Mouse (Mus musculus) midbrain, postnatal 0 days (tissue): Measurements from ENCODE around the gene Scd1. TPM values are rescaled to one million over a fixed set of nuclear protein-coding genes. Genes with fewer than 3 reads are reported as not detected.

ENCODE experiments used
- ATAC-seq: fragments of 200-750 bp; cut with Nextera tagmentation; 2 replicates; pipeline ENCODE4 v1.8.0; 2017; ENCODE audit warnings: moderate number of reproducible peaks, mild to moderate bottlenecking, moderate TSS enrichment, moderate library complexity; ENCODE audit not compliant: low FRiP score
- DNase-seq: peaks from one replicate; pipeline ENCODE4 v3.0.0-alpha.2; 2015; ENCODE audit warnings: low spot score
- H3K27ac ChIP-seq: fragments of 300-500 bp; sonication (generic); 2 replicates; pipeline ENCODE4 v1.5.1; 2014; ENCODE audit warnings: low read depth, mild to moderate bottlenecking, low read length, mixed read lengths
- H3K27me3 ChIP-seq: fragments of 300-500 bp; sonication (generic); 2 replicates; pipeline ENCODE4 v1.6.1; 2014; ENCODE audit warnings: low read length, control low read depth, mixed read lengths; ENCODE audit not compliant: insufficient read depth
- H3K36me3 ChIP-seq: fragments of 300-500 bp; sonication (generic); 2 replicates; pipeline ENCODE4 v1.6.1; 2014; ENCODE audit warnings: low read length, control low read depth, mixed read lengths; ENCODE audit not compliant: insufficient read depth
- H3K4me1 ChIP-seq: fragments of 300-500 bp; sonication (generic); 2 replicates; pipeline ENCODE4 v1.6.1; 2014; ENCODE audit warnings: mild to moderate bottlenecking, control low read depth, antibody characterized with exemption, low read length, mixed read lengths; ENCODE audit not compliant: insufficient read depth
- H3K4me2 ChIP-seq: fragments of 300-500 bp; sonication (generic); 2 replicates; pipeline ENCODE4 v1.6.1; 2014; ENCODE audit warnings: low read depth, mild to moderate bottlenecking, low read length, mixed read lengths; ENCODE audit not compliant: poor library complexity, severe bottlenecking
- H3K4me3 ChIP-seq: fragments of 300-500 bp; sonication (generic); 2 replicates; pipeline ENCODE4 v1.5.1; 2014; ENCODE audit warnings: low read depth, mild to moderate bottlenecking, low read length, moderate library complexity
- H3K9ac ChIP-seq: fragments of 300-500 bp; sonication (generic); replicated peaks from 2 replicates; pipeline ENCODE4 v1.6.1; 2014; ENCODE audit warnings: mild to moderate bottlenecking, low read length, moderate library complexity, mixed read lengths; ENCODE audit not compliant: poor library complexity, severe bottlenecking
- H3K9me3 ChIP-seq: fragments of 300-500 bp; sonication (generic); 2 replicates; pipeline ENCODE4 v1.6.1; 2016; ENCODE audit warnings: low read length, control low read depth
- CTCF ChIP-seq: IDR thresholded peaks from 2 replicates; pipeline ENCODE4 v1.5.1; 2016; ENCODE audit warnings: antibody characterized with exemption, mild to moderate bottlenecking
- WGBS: fragments of 180-500 bp; shearing (Covaris S2); extraction: QIAGEN DNeasy Blood & Tissue Kit; methylation state at CpG from one replicate; pipeline ENCODE4 v1.1.7; 2014; 5-methylcytosine and 5-hydroxymethylcytosine counted together
- polyA plus RNA-seq: library from polyadenylated mRNA; unstranded; fragments of >200 nt; fragmentation: Nextera tagmentation; extraction: Ambion mirVana; gene quantifications from 2 replicates; pipeline ENCODE4 v1.2.1, GENCODE M21; 2015
- total RNA-seq: library from RNA; depleted of rRNA; stranded (reverse); fragments of >200 nt; gene quantifications from 2 replicates; pipeline ENCODE4 v1.2.3, GENCODE M21; 2014; rRNA removed

Gene Scd1
- total RNA-seq (38.5 and 42.3 TPM in 2 replicates), polyA plus RNA-seq (7.1 and 7.5 TPM in 2 replicates)

DNA sequence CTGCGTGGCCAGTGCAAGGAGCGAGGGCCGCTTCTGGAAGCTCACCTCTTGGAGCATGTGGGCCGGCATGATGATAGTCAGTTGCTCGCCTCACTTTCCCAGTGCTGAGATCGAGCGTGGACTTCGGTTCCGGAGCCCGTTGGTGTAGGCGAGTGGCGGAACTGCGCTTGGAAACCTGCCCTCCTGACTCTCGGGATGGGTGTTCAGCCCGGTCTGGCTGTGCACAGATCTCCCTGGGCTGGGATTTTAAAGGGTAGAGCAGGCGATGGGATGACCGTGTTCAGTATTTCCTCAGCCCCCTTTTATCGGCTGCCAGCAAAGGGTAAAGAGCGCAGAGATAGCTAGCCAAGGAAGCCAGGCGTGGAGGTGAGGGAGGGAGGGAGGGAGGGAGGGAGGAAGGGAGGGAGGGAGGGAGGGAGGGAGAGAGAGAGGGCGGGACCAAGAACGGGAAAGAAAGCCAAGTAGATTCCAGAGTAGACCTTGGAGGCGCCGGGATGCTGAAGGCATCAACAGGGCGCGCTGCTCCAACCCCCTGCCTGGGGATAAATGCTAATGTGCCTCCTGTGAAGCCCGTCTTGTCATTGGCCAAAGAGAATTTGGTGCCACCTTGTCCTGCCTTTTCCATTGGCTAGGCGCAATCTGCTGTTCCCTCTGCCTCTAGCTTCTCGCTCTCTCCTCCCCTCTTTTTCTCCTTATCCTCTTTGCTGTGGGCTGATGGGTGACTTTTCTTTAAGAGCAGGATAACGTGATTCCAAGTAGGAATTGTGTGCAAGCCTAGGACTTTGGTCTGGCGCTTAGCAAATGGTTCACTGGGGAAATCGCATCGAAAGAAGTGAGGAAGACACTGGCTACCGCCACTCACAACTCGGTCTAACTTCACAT lies at the start of gene Scd1:
Gene Scd1 (minus strand): TSS at position 539 of the 882 bp plus-strand sequence.
- 1% methylated on average over 33 of the region's 35 CpGs for WGBS
- Histone ChIP-seq H3K27me3 (no peaks in the 10 kb centered on the region), H3K36me3 (peaks cover 7% of the 10 kb centered on the region; the same call in 1 of the 2 replicates), H3K9me3 (no peaks in the 10 kb centered on the region), H3K4me3 (peak within 1 kb of the TSS; percentile 52), H3K4me2 (peak within 1 kb of the TSS; percentile 86), H3K4me1 (peaks cover 11% of the 10 kb centered on the region; the same call in 1 of the 2 replicates), H3K9ac (peak within 1 kb of the TSS; percentile 45), H3K27ac (peak within 1 kb of the TSS; percentile 44; the same call in 1 of the 2 replicates)
- peak; percentile 91 for ATAC-seq
- TF ChIP-seq CTCF: no peak
- peak; percentile 90 for DNase-seq

DNA sequence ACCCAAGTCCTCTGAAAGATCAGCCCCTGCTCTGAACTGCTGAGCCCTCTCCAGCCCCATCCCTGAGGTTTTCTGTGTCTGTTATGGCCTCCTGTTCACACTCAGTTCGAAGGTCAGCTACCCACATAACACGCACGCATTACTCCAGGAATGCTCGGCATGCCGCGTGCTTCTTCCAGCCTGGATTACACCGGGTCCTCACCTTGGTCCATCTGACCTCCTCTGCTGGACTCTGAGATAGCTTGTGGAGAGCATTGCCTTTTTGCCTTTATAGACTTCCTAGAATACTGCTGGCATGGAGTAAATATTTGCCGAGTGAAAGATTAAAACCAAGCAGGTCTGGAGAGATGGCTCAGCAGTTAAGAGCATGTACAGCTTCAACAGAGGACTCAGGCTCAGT lies 47.7 kb upstream of the Scd1 start:
- 92% methylated on average over 8 of the region's 8 CpGs for whole genome bisulfite sequencing
- Histone ChIP-seq H3K36me3 (no peaks in the 10 kb centered on the region), H3K9ac (no peak overlapping the region), H3K4me3 (no peak overlapping the region), H3K27ac (no peak overlapping the region), H3K4me2 (no peak overlapping the region), H3K9me3 (no peaks in the 10 kb centered on the region), H3K27me3 (no peaks in the 10 kb centered on the region), H3K4me1 (no peaks in the 10 kb centered on the region)
- ATAC-seq: no peak
- TF ChIP-seq CTCF: no peak
- no peak for DNase-seq

DNA sequence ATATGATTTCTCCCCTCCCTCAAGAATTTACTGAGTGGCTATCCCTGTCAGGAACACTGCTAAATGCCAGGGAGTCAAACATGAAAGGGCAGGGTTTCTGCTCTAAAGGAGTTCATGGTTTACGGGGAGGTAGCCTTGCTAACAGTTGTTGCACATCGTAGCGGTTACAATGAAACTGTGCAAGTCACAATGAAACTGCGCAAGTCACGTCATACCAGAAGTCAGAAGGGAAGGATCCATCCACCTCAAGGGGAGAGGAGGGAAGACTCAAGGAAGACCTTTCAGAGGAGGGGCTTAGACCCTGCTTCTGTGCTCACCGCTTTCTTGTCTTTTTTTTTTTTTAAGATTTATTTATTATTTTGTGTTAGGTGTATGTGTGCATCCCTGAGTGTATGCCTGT lies 47.2 kb upstream of the Scd1 start:
- no peaks in the 10 kb centered on the region for H3K36me3 ChIP-seq
- no peak overlapping the region for H3K4me2 ChIP-seq
- H3K27me3 ChIP-seq: no peaks in the 10 kb centered on the region
- 94% methylated on average over 6 of the region's 6 CpGs for WGBS
- H3K4me1 ChIP-seq: no peaks in the 10 kb centered on the region
- ATAC-seq: no peak
- no peak for DNase-seq
- H3K27ac ChIP-seq: no peak overlapping the region
- no peak overlapping the region for H3K9ac ChIP-seq
- H3K4me3 ChIP-seq: no peak overlapping the region
- TF ChIP-seq CTCF: no peak
- H3K9me3 ChIP-seq: no peaks in the 10 kb centered on the region

GRCm38 (mm10) chr19:44447927-44448326 lies 40.2 kb upstream of the Scd1 start:
- Histone ChIP-seq H3K4me1 (no peaks in the 10 kb centered on the region), H3K9me3 (no peaks in the 10 kb centered on the region), H3K4me3 (no peak overlapping the region), H3K36me3 (no peaks in the 10 kb centered on the region), H3K27me3 (no peaks in the 10 kb centered on the region), H3K9ac (no peak overlapping the region), H3K27ac (no peak overlapping the region), H3K4me2 (no peak overlapping the region)
- TF ChIP-seq CTCF: no peak
- 86% methylated on average over 4 of the region's 4 CpGs for WGBS
- ATAC-seq (no peak), DNase-seq (no peak)

- no peak for ATAC-seq
- Histone ChIP-seq H3K9me3 (no peaks in the 10 kb centered on the region), H3K4me3 (no peak overlapping the region), H3K36me3 (no peaks in the 10 kb centered on the region), H3K4me1 (no peaks in the 10 kb centered on the region), H3K9ac (no peak overlapping the region), H3K4me2 (no peak overlapping the region), H3K27ac (no peak overlapping the region), H3K27me3 (no peaks in the 10 kb centered on the region)
- DNase-seq: no peak
- 92% methylated on average over 3 of the region's 3 CpGs for WGBS
- no peak for TF ChIP-seq CTCF
Measured at GRCm38 (mm10) chr19:44445755-44446154, 38.1 kb upstream of the Scd1 start.

DNA sequence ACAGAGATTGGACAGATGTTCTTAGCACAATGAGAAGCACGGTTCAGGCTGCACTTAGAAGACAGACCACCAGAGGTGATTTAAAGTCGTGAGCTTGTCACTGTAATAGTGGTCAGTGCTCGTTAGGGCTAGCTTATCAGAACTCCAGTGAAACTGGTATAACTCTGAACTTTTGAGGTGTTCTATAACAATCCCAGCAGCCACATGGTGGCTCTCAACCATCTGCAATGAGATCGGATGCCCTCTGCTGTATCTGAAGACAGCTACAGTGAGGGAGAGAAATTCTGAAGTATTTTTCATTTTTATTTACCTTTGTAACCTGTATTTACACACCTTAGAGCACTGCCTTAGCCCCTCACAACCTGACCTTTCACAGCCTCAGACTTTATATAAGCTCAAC lies 31.6 kb upstream of the Scd1 start:
- no peak for DNase-seq

More for the DNA sequence above, 31.6 kb upstream of the Scd1 start:
- no peaks in the 10 kb centered on the region for H3K36me3 ChIP-seq
- no peak overlapping the region for H3K27ac ChIP-seq
- H3K9ac ChIP-seq: no peak overlapping the region
- no peak for ATAC-seq
- H3K27me3 ChIP-seq: no peaks in the 10 kb centered on the region
- WGBS: 58% methylated on average over 4 of the region's 4 CpGs
- H3K4me1 ChIP-seq: no peaks in the 10 kb centered on the region
- no peak overlapping the region for H3K4me2 ChIP-seq
- H3K9me3 ChIP-seq: no peaks in the 10 kb centered on the region
- no peak overlapping the region for H3K4me3 ChIP-seq
- TF ChIP-seq CTCF: 0 out of 2 replicates have a peak, but pooled peaks have one; percentile 27
